Mouse (Mus musculus) ES-Bruce4 (cell line): Measurements from ENCODE around the gene Nf1.

ENCODE experiments used
- CTCF ChIP-seq: IDR thresholded peaks from one replicate; pipeline ENCODE4 v1.8.1; 2011; ENCODE audit warnings: low read depth, low read length
- POLR2A ChIP-seq: IDR thresholded peaks from one replicate; pipeline ENCODE4 v1.8.1; 2011; ENCODE audit warnings: low read length; ENCODE audit not compliant: insufficient read depth

- TF ChIP-seq POLR2A = no peak
- TF ChIP-seq CTCF = no peak
Measured at GRCm38 (mm10) chr11:79515331-79515730, 175.8 kb downstream of the Nf1 start.
